Mouse (Mus musculus): ENCODE measurements at regions not wholly inside any gene's neighbourhood (a gene's known extent, or its start where the extent isn't known, plus 50 kb on each side); places are given as distances from the start of the nearest gene placed in this dataset.

DNA sequence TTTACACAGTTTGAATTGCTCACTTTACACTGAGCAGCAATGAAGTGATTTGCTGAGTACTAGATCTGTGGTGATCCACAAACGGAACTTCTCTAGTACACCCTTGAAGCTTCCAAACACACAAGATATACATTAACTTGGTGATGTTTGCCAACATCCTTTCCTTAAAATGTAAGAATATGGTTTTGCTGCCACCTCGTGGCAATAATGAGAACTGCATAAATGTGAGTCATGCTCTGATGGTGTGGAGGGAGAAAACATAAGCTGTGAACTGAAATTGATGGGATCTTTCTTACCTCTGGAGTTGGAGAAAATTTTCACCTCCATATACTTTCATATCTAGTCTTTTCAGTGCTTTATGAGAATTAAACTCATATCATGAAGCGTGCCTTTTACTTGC lies 51.6 kb downstream of the Bex3 start:
- peak; percentile 34 for DNase-seq

DNA sequence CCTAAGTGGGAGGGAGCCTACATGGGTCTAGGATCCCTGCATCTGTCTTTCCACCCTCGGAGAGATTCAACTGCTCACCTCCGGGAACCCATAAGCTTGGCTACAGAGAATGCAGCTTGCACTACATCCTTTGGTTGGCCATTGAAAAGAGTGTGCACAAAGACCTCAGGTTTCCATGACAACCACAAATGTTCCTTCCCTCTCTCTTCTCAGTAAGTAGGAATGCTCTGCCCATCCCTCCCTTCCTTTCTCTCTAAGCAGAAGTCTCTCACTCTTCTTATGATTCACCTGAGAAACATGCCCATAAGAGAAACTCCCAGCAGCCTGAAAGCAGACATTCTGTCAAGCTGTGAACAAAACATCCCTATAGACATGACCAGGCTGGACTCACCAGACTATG lies 95.8 kb downstream of the Bex3 start:
- no peak for DNase-seq

Measured in gastrocnemius, postnatal 10 days (tissue).